Mouse (Mus musculus) embryonic fibroblast, embryonic 13.5 days (primary cell): ENCODE data around the gene Grin1.

Experiments
- CTCF ChIP-seq: IDR thresholded peaks from 2 replicates; pipeline ENCODE4 v1.5.1; 2011; ENCODE audit warnings: mild to moderate bottlenecking, control low read depth, low read length, moderate library complexity, borderline replicate concordance; ENCODE audit not compliant: insufficient read depth
- POLR2A ChIP-seq: IDR thresholded peaks from 2 replicates; pipeline ENCODE4 v1.6.1; 2011; ENCODE audit warnings: low read depth, mild to moderate bottlenecking, control low read depth, low read length, moderate library complexity

- TF ChIP-seq POLR2A (no peak), CTCF (no peak)
Measured at GRCm38 (mm10) chr2:25318971-25319773, at the start of gene Grin1.
